Mouse (Mus musculus): ENCODE results near the gene Syt2.

- TF ChIP-seq CTCF (IDR thresholded peaks at IDR 0.05; ENCODE audit: borderline replicate concordance, control insufficient read depth, extremely low read depth, insufficient read depth, low read length, poor library complexity): peak; percentile 61; the same call in 1 of the 2 replicates
- TF ChIP-seq POLR2A (IDR thresholded peaks at IDR 0.05; ENCODE audit: control insufficient read depth, extremely low read depth, insufficient read depth, low read length, poor library complexity): no peak
These were observed 99.2 kb downstream of the Syt2 start for GRCm38 (mm10) chr1:134745648-134746047.
